Mouse (Mus musculus): ENCODE results near the gene Dvl2. TPM values are rescaled to one million over a fixed set of nuclear protein-coding genes. Genes with fewer than 3 reads are reported as not detected.
A peak's percentile ranks its signal among the peaks of the same experiment; 100 is the strongest.

Dvl2 gene
- polyA plus RNA-seq, 1 experiment from 2014 or later = 6.4 TPM

- H3K4me2 ChIP-seq = peak within 1 kb of the TSS; percentile 95
- no peaks in the 10 kb centered on the region for H3K9me3 ChIP-seq (replicated peaks)
- peaks cover 57% of the 10 kb centered on the region for H3K36me3 ChIP-seq
- no peak for DNase-seq
- peak within 1 kb of the TSS; percentile 98 for H3K27ac ChIP-seq
- H3K4me3 ChIP-seq (replicated peaks) = peak within 1 kb of the TSS; percentile 99
- no peak for ATAC-seq (ENCODE audit: low read depth)
- no peaks in the 10 kb centered on the region for H3K27me3 ChIP-seq
- WGBS (ENCODE audit: insufficient replicate concordance) = 49% methylated on average over 8 of the region's 8 CpGs
- peak within 1 kb of the TSS; percentile 99 for H3K9ac ChIP-seq
- peaks cover 34% of the 10 kb centered on the region for H3K4me1 ChIP-seq (replicated peaks)
Measured at GRCm38 (mm10) chr11:69982225-69982624, 18.2 kb upstream of the Dvl2 start, which contains the start of gene Elp5. Gene Elp5 (minus strand): TSS chr11:69982517.

GRCm38 (mm10) chr11:69982877-69983276 lies 17.5 kb upstream of the Dvl2 start:
- 29% methylated on average over 5 of the region's 5 CpGs for WGBS (ENCODE audit: insufficient replicate concordance)
- Histone ChIP-seq H3K9ac (peak overlapping the region; percentile 99), H3K9me3 (replicated peaks) (no peaks in the 10 kb centered on the region), H3K4me2 (peak overlapping the region; percentile 95), H3K36me3 (peaks cover 59% of the 10 kb centered on the region), H3K4me3 (replicated peaks) (peak overlapping the region; percentile 99), H3K4me1 (replicated peaks) (peaks cover 34% of the 10 kb centered on the region), H3K27ac (peak overlapping the region; percentile 98), H3K27me3 (no peaks in the 10 kb centered on the region)
- ATAC-seq (ENCODE audit: low read depth) = no peak
- no peak for DNase-seq

- DNase-seq (no peak), ATAC-seq (ENCODE audit: low read depth) (no peak)
- Histone ChIP-seq H3K4me2 (peak overlapping the region; percentile 95), H3K36me3 (peaks cover 59% of the 10 kb centered on the region), H3K9me3 (replicated peaks) (no peaks in the 10 kb centered on the region), H3K9ac (peak overlapping the region; percentile 99), H3K27me3 (no peaks in the 10 kb centered on the region), H3K4me1 (replicated peaks) (peaks cover 34% of the 10 kb centered on the region), H3K27ac (peak overlapping the region; percentile 98), H3K4me3 (replicated peaks) (peak overlapping the region; percentile 99)
- 83% methylated on average over 4 of the region's 4 CpGs for WGBS (ENCODE audit: insufficient replicate concordance)
Measured at GRCm38 (mm10) chr11:69983377-69983776, 17.0 kb upstream of the Dvl2 start.

- H3K4me3 ChIP-seq (replicated peaks) = no peak overlapping the region
- ATAC-seq (ENCODE audit: low read depth) (no peak), DNase-seq (no peak)
- no peaks in the 10 kb centered on the region for H3K9me3 ChIP-seq (replicated peaks)
- peaks cover 64% of the 10 kb centered on the region for H3K36me3 ChIP-seq
- WGBS (ENCODE audit: insufficient replicate concordance) = 89% methylated on average over 8 of the region's 8 CpGs
- H3K27ac ChIP-seq = no peak overlapping the region
- H3K9ac ChIP-seq = no peak overlapping the region
- H3K4me1 ChIP-seq (replicated peaks) = peaks cover 25% of the 10 kb centered on the region
- H3K27me3 ChIP-seq = no peaks in the 10 kb centered on the region
- H3K4me2 ChIP-seq = no peak overlapping the region
Measured at GRCm38 (mm10) chr11:69984431-69984830, 16.0 kb upstream of the Dvl2 start.

- ATAC-seq (ENCODE audit: low read depth) (no peak), DNase-seq (no peak)
- Histone ChIP-seq H3K27me3 (no peaks in the 10 kb centered on the region), H3K27ac (peak overlapping the region; percentile 98), H3K4me3 (replicated peaks) (no peak overlapping the region), H3K9ac (peak overlapping the region; percentile 67; the same call in 1 of the 2 replicates), H3K4me1 (replicated peaks) (peaks cover 33% of the 10 kb centered on the region), H3K9me3 (replicated peaks) (no peaks in the 10 kb centered on the region), H3K4me2 (peak overlapping the region; percentile 78), H3K36me3 (peaks cover 70% of the 10 kb centered on the region)
- WGBS (ENCODE audit: insufficient replicate concordance) = 86% methylated on average over 8 of the region's 8 CpGs
Measured at GRCm38 (mm10) chr11:69989949-69990348, 10.4 kb upstream of the Dvl2 start.

GRCm38 (mm10) chr11:69990850-69991691 lies 9.3 kb upstream of the Dvl2 start, which contains the start of gene Gabarap:
Gene Gabarap (plus strand): TSS chr11:69991143.
- Histone ChIP-seq H3K27ac (peak within 1 kb of the TSS; percentile 98), H3K9ac (peak within 1 kb of the TSS; percentile 86), H3K27me3 (no peaks in the 10 kb centered on the region), H3K9me3 (replicated peaks) (no peaks in the 10 kb centered on the region), H3K36me3 (peaks cover 60% of the 10 kb centered on the region), H3K4me3 (replicated peaks) (peak within 1 kb of the TSS; percentile 74), H3K4me2 (peak within 1 kb of the TSS; percentile 78), H3K4me1 (replicated peaks) (peaks cover 33% of the 10 kb centered on the region)
- WGBS (ENCODE audit: insufficient replicate concordance) = under 1% methylated on average over 40 of the region's 40 CpGs
- ATAC-seq (ENCODE audit: low read depth) (peak; percentile 65), DNase-seq (peak; percentile 93)

GRCm38 (mm10) chr11:69991711-69992110 lies 8.7 kb upstream of the Dvl2 start:
- peak overlapping the region; percentile 98 for H3K27ac ChIP-seq
- DNase-seq = no peak
- WGBS (ENCODE audit: insufficient replicate concordance) = under 1% methylated on average over 15 of the region's 15 CpGs
- peaks cover 53% of the 10 kb centered on the region for H3K36me3 ChIP-seq
- peak overlapping the region; percentile 74 for H3K4me3 ChIP-seq (replicated peaks)
- H3K9me3 ChIP-seq (replicated peaks) = no peaks in the 10 kb centered on the region
- H3K4me1 ChIP-seq (replicated peaks) = peaks cover 33% of the 10 kb centered on the region
- peak overlapping the region; percentile 78 for H3K4me2 ChIP-seq
- peak overlapping the region; percentile 86 for H3K9ac ChIP-seq
- peak; percentile 21; the same call in 1 of the 2 replicates for ATAC-seq (ENCODE audit: low read depth)
- H3K27me3 ChIP-seq = no peaks in the 10 kb centered on the region

- H3K9ac ChIP-seq = peak overlapping the region; percentile 86
- peak overlapping the region; percentile 15 for H3K27ac ChIP-seq
- H3K9me3 ChIP-seq (replicated peaks) = no peaks in the 10 kb centered on the region
- H3K4me2 ChIP-seq = peak overlapping the region; percentile 78
- ATAC-seq (ENCODE audit: low read depth) (no peak), DNase-seq (no peak)
- peak overlapping the region; percentile 74 for H3K4me3 ChIP-seq (replicated peaks)
- WGBS (ENCODE audit: insufficient replicate concordance) = 79% methylated on average over 10 of the region's 10 CpGs
- H3K4me1 ChIP-seq (replicated peaks) = peaks cover 40% of the 10 kb centered on the region
- peaks cover 47% of the 10 kb centered on the region for H3K36me3 ChIP-seq
- no peaks in the 10 kb centered on the region for H3K27me3 ChIP-seq
Measured at GRCm38 (mm10) chr11:69992396-69992795, 8.0 kb upstream of the Dvl2 start.

- peaks cover 46% of the 10 kb centered on the region for H3K36me3 ChIP-seq
- ATAC-seq (ENCODE audit: low read depth) (no peak), DNase-seq (no peak)
- no peaks in the 10 kb centered on the region for H3K9me3 ChIP-seq (replicated peaks)
- peak overlapping the region; percentile 15 for H3K27ac ChIP-seq
- 86% methylated on average over 3 of the region's 3 CpGs for WGBS (ENCODE audit: insufficient replicate concordance)
- peak overlapping the region; percentile 86 for H3K9ac ChIP-seq
- H3K27me3 ChIP-seq = no peaks in the 10 kb centered on the region
- peak overlapping the region; percentile 74 for H3K4me3 ChIP-seq (replicated peaks)
- H3K4me1 ChIP-seq (replicated peaks) = peaks cover 45% of the 10 kb centered on the region
- H3K4me2 ChIP-seq = peak overlapping the region; percentile 78
Measured at GRCm38 (mm10) chr11:69992932-69993331, 7.5 kb upstream of the Dvl2 start.

- 82% methylated on average over 11 of the region's 11 CpGs for WGBS (ENCODE audit: insufficient replicate concordance)
- no peak for DNase-seq
- Histone ChIP-seq H3K4me1 (replicated peaks) (peaks cover 62% of the 10 kb centered on the region), H3K4me2 (peak overlapping the region; percentile 90), H3K27ac (peak overlapping the region; percentile 99), H3K36me3 (peaks cover 46% of the 10 kb centered on the region), H3K9me3 (replicated peaks) (no peaks in the 10 kb centered on the region), H3K4me3 (replicated peaks) (peak overlapping the region; percentile 98), H3K27me3 (no peaks in the 10 kb centered on the region), H3K9ac (peak overlapping the region; percentile 100; the same call in 1 of the 2 replicates)
- no peak for ATAC-seq (ENCODE audit: low read depth)
Measured at GRCm38 (mm10) chr11:69994401-69995090, 5.8 kb upstream of the Dvl2 start.

- Histone ChIP-seq H3K9ac (peak within 1 kb of the TSS; percentile 100), H3K4me1 (replicated peaks) (peaks cover 62% of the 10 kb centered on the region), H3K4me3 (replicated peaks) (peak within 1 kb of the TSS; percentile 98), H3K27me3 (no peaks in the 10 kb centered on the region), H3K4me2 (peak within 1 kb of the TSS; percentile 90), H3K9me3 (replicated peaks) (no peaks in the 10 kb centered on the region), H3K36me3 (peaks cover 46% of the 10 kb centered on the region), H3K27ac (peak within 1 kb of the TSS; percentile 99)
- under 1% methylated on average over 36 of the region's 36 CpGs for WGBS (ENCODE audit: insufficient replicate concordance)
- DNase-seq (peak; percentile 97), ATAC-seq (ENCODE audit: low read depth) (peak; percentile 81)
Measured at GRCm38 (mm10) chr11:69995391-69995960, 4.9 kb upstream of the Dvl2 start, which contains the start of gene Phf23. Gene Phf23 (plus strand): TSS chr11:69995777.
